Comparison of ENCODE assay signal across 19 mouse cellular contexts in genomic region chr4:138071497-138071896, GRCm38 (mm10).
DNase-seq lines count a peak whose midpoint lies in the region; ATAC-seq and TF ChIP-seq lines count a peak whose summit lies in the region.
"Had no signal": no experiment of that assay in that cellular context is flagged by ENCODE, and none has a peak within 500 bp of the region (broad histone marks: within the 10 kb centered on the region; RNA-seq: fewer than 3 reads in every experiment).

No protein-coding gene starts in this region.

- no peak overlapping the region for H3K4me3 ChIP-seq in heart, embryonic 11.5 days (ENCODE audit: low read depth, low read length)
- H3K4me3 ChIP-seq in heart, adult 2 months, result no peak overlapping the region
- no peak overlapping the region for H3K4me3 ChIP-seq in hindbrain, embryonic 12.5 days
- H3K4me3 ChIP-seq in hindbrain, embryonic 11.5 days (ENCODE audit: low read depth, low read length), result no peak overlapping the region
- H3K4me3 ChIP-seq: embryonic facial prominence, embryonic 10.5 days; limb, embryonic 10.5 days; midbrain, embryonic 10.5 days had no signal

- TF ChIP-seq EP300 in heart, adult 2 months (IDR thresholded peaks at IDR 0.05; ENCODE audit: insufficient read depth, low read depth, low read length), result no peak

- TF ChIP-seq CTCF in heart, adult 2 months (IDR thresholded peaks at IDR 0.05), result no peak

- peaks cover 15% of the 10 kb centered on the region for H3K4me1 ChIP-seq in heart, embryonic 11.5 days (ENCODE audit: control insufficient read depth, insufficient read depth, low read length)
- H3K4me1 ChIP-seq in heart, adult 2 months (ENCODE audit: control insufficient read depth, insufficient read depth, low read length), result peaks cover 15% of the 10 kb centered on the region
- peaks cover 3% of the 10 kb centered on the region; the same call in 1 of the 2 replicates for H3K4me1 ChIP-seq in hindbrain, embryonic 12.5 days
- H3K4me1 ChIP-seq in hindbrain, embryonic 11.5 days (replicated peaks; ENCODE audit: control insufficient read depth, insufficient read depth, low read length), result no peaks in the 10 kb centered on the region
- H3K4me1 ChIP-seq: limb, embryonic 10.5 days; midbrain, embryonic 10.5 days had no signal

- 0 out of 2 replicates have a peak overlapping the region, but pooled peaks have one; percentile 6 for H3K27ac ChIP-seq in heart, embryonic 11.5 days (ENCODE audit: low read depth, low read length)
- H3K27ac ChIP-seq in heart, adult 2 months, result no peak overlapping the region
- H3K27ac ChIP-seq in hindbrain, embryonic 12.5 days, result 0 out of 2 replicates have a peak overlapping the region, but pooled peaks have one; percentile 40
- no peak overlapping the region for H3K27ac ChIP-seq in hindbrain, embryonic 11.5 days (ENCODE audit: low read depth, low read length)
- H3K27ac ChIP-seq: embryonic facial prominence, embryonic 10.5 days; limb, embryonic 10.5 days; midbrain, embryonic 10.5 days had no signal

- no peak for DNase-seq in heart, adult 2 months
- DNase-seq in hindbrain, embryonic 11.5 days (ENCODE audit: low spot score), result no peak
- peak; percentile 14 for DNase-seq in retina, postnatal 1 day
- DNase-seq in retina, embryonic 14.5 days (ENCODE audit: low spot score), result no peak
- no peak for DNase-seq in ovary, postnatal 10 days (ENCODE audit: low spot score)
- no peak for DNase-seq in adrenal gland, adult (ENCODE audit: inconsistent age in 2 of 2, low spot score in 1 of 2)
- DNase-seq: adrenal gland, adult 8-10 months; cerebellum, adult 9-10 months; gastrocnemius, postnatal 10 days; heart, postnatal 4 days; kidney, adult 2 months; kidney, postnatal 14 days; lung, adult 2 months; thymus, postnatal 14 days had no signal

- no peaks in the 10 kb centered on the region for H3K27me3 ChIP-seq in heart, embryonic 11.5 days (ENCODE audit: control insufficient read depth, insufficient read depth, low read length)
- no peaks in the 10 kb centered on the region for H3K27me3 ChIP-seq in heart, adult 2 months (ENCODE audit: control insufficient read depth, insufficient read depth, low read length)
- H3K27me3 ChIP-seq in hindbrain, embryonic 12.5 days, result no peaks in the 10 kb centered on the region
- no peaks in the 10 kb centered on the region for H3K27me3 ChIP-seq in hindbrain, embryonic 11.5 days (ENCODE audit: control insufficient read depth, insufficient read depth, low read length)

- no peak overlapping the region for H3K9ac ChIP-seq in heart, embryonic 11.5 days (ENCODE audit: low read depth, low read length)
- H3K9ac ChIP-seq in heart, adult 2 months (ENCODE audit: low read depth, low read length), result no peak overlapping the region
- H3K9ac ChIP-seq in hindbrain, embryonic 12.5 days, result no peak overlapping the region
- no peak overlapping the region for H3K9ac ChIP-seq in hindbrain, embryonic 11.5 days (ENCODE audit: low read depth, low read length)

- H3K4me2 ChIP-seq in heart, embryonic 11.5 days, result no peak overlapping the region
- H3K4me2 ChIP-seq in hindbrain, embryonic 12.5 days (replicated peaks), result no peak overlapping the region
- H3K4me2 ChIP-seq in hindbrain, embryonic 11.5 days (replicated peaks; ENCODE audit: low read depth, low read length), result no peak overlapping the region

- 51% methylated on average over 6 of the region's 6 CpGs for WGBS in heart, embryonic 11.5 days (ENCODE audit: insufficient replicate concordance)
- WGBS in heart, adult 2 months, result 64% methylated on average over 6 of the region's 6 CpGs
- 76% methylated on average over 6 of the region's 6 CpGs for WGBS in hindbrain, embryonic 12.5 days
- 83% methylated on average over 6 of the region's 6 CpGs for WGBS in hindbrain, embryonic 11.5 days

- H3K9me3 ChIP-seq in heart, embryonic 11.5 days (replicated peaks; ENCODE audit: control insufficient read depth, low read length), result no peaks in the 10 kb centered on the region
- H3K9me3 ChIP-seq in hindbrain, embryonic 12.5 days (replicated peaks), result no peaks in the 10 kb centered on the region
- no peaks in the 10 kb centered on the region for H3K9me3 ChIP-seq in hindbrain, embryonic 11.5 days (ENCODE audit: control insufficient read depth, low read length)
- H3K9me3 ChIP-seq: embryonic facial prominence, embryonic 10.5 days; limb, embryonic 10.5 days; midbrain, embryonic 10.5 days had no signal

- no peaks in the 10 kb centered on the region for H3K79me2 ChIP-seq in heart, adult 2 months (replicated peaks; ENCODE audit: control insufficient read depth, insufficient read depth, low read length)

- no peak for TF ChIP-seq POLR2A in heart, adult 2 months (IDR thresholded peaks at IDR 0.05; ENCODE audit: insufficient read depth, low read depth, low read length)

- no peak for ATAC-seq in heart, embryonic 11.5 days (replicated peaks; ENCODE audit: insufficient number of reproducible peaks, low FRiP score, low TSS enrichment)
- no peak for ATAC-seq in hindbrain, embryonic 12.5 days (ENCODE audit: low FRiP score)
- no peak for ATAC-seq in hindbrain, embryonic 11.5 days (ENCODE audit: low FRiP score)

- H3K36me3 ChIP-seq in heart, embryonic 11.5 days (ENCODE audit: control insufficient read depth, insufficient read depth, low read length), result no peaks in the 10 kb centered on the region; the same call in 1 of the 2 replicates
- H3K36me3 ChIP-seq in heart, adult 2 months (ENCODE audit: control insufficient read depth, insufficient read depth, low read length), result peaks cover 3% of the 10 kb centered on the region
- H3K36me3 ChIP-seq in hindbrain, embryonic 12.5 days, result peaks cover 12% of the 10 kb centered on the region
- 0 out of 2 replicates have a peak, but pooled peaks cover 2% of the 10 kb centered on the region for H3K36me3 ChIP-seq in hindbrain, embryonic 11.5 days (ENCODE audit: control insufficient read depth, insufficient read depth, low read length)

- intact Hi-C loops in heart, adult 2 months (cut with DNase I), result no loop called here

Comparison
In these comparisons a context has a peak if more than half of its experiments do, and no peak if none do; other contexts are left out.
1. H3K27ac ChIP-seq: peak in heart, embryonic 11.5 days (single experiment) and hindbrain, embryonic 12.5 days (single experiment); none in heart, adult 2 months (single experiment) and hindbrain, embryonic 11.5 days (single experiment).